Mouse (Mus musculus) testis, adult 2 months (tissue): ENCODE results near the gene Prune2. TPM values are rescaled to one million over a fixed set of nuclear protein-coding genes. Genes with fewer than 3 reads are reported as not detected.

Experiments
- H3K27ac ChIP-seq: fragments of 200-500 bp; 2 replicates; pipeline ENCODE4 v1.5.1; 2012; ENCODE audit warnings: low read depth, low read length; ENCODE audit not compliant: control insufficient read depth, insufficient read depth
- H3K27me3 ChIP-seq: fragments of 200-500 bp; 2 replicates; pipeline ENCODE4 v1.6.1; 2012; ENCODE audit warnings: mild to moderate bottlenecking, low read length, moderate library complexity; ENCODE audit not compliant: control insufficient read depth, insufficient read depth
- H3K36me3 ChIP-seq: fragments of 200-500 bp; 2 replicates; pipeline ENCODE4 v1.6.1; 2012; ENCODE audit warnings: mild to moderate bottlenecking, low read length; ENCODE audit not compliant: control insufficient read depth, insufficient read depth
- H3K4me1 ChIP-seq: fragments of 200-500 bp; 2 replicates; pipeline ENCODE4 v1.6.1; 2012; ENCODE audit warnings: low read length; ENCODE audit not compliant: control insufficient read depth, insufficient read depth
- H3K4me3 ChIP-seq: fragments of 200-500 bp; 2 replicates; pipeline ENCODE4 v1.5.1; 2012; ENCODE audit warnings: low read depth, mild to moderate bottlenecking, low read length, moderate library complexity, mixed read lengths; ENCODE audit not compliant: control insufficient read depth
- CTCF ChIP-seq: fragments of 200-500 bp; IDR thresholded peaks from 2 replicates; pipeline ENCODE4 v1.5.1; 2012; ENCODE audit warnings: low read depth, mild to moderate bottlenecking, inconsistent platforms, low read length, moderate library complexity; ENCODE audit not compliant: control insufficient read depth, insufficient read depth, insufficient replicate concordance
- POLR2A ChIP-seq: fragments of 200-500 bp; IDR thresholded peaks from 2 replicates; pipeline ENCODE4 v1.6.1; 2012; ENCODE audit warnings: low read depth, mild to moderate bottlenecking, inconsistent platforms, low read length, moderate library complexity; ENCODE audit not compliant: control insufficient read depth
- polyA plus RNA-seq: library from polyadenylated mRNA; depleted of rRNA; stranded (reverse); fragments of >200 nt; gene quantifications from 2 replicates; pipeline ENCODE4 v1.2.3, GENCODE M21; 2012; rRNA removed

Gene Prune2
- polyA plus RNA-seq, 1 experiment = 0.27 TPM

GRCm38 (mm10) chr19:17263679-17264370, 307.9 kb downstream of the Prune2 start:
- no peaks in the 10 kb centered on the region for H3K36me3 ChIP-seq
- peaks cover 5% of the 10 kb centered on the region for H3K4me1 ChIP-seq
- no peak overlapping the region for H3K4me3 ChIP-seq
- TF ChIP-seq CTCF (no peak), POLR2A (no peak)
- no peaks in the 10 kb centered on the region for H3K27me3 ChIP-seq
- H3K27ac ChIP-seq = no peak overlapping the region

- Histone ChIP-seq H3K27ac (no peak overlapping the region), H3K4me3 (no peak overlapping the region), H3K36me3 (no peaks in the 10 kb centered on the region), H3K27me3 (no peaks in the 10 kb centered on the region), H3K4me1 (peaks cover 5% of the 10 kb centered on the region)
- TF ChIP-seq CTCF (no peak), POLR2A (no peak)
Observed at GRCm38 (mm10) chr19:17264481-17265196, 308.7 kb downstream of the Prune2 start.

GRCm38 (mm10) chr19:17268669-17269068, 312.8 kb downstream of the Prune2 start:
- no peak overlapping the region for H3K27ac ChIP-seq
- no peaks in the 10 kb centered on the region for H3K27me3 ChIP-seq
- no peak for TF ChIP-seq CTCF
- TF ChIP-seq POLR2A = no peak
- no peak overlapping the region for H3K4me3 ChIP-seq
- no peaks in the 10 kb centered on the region for H3K36me3 ChIP-seq
- H3K4me1 ChIP-seq = peaks cover 4% of the 10 kb centered on the region

DNA sequence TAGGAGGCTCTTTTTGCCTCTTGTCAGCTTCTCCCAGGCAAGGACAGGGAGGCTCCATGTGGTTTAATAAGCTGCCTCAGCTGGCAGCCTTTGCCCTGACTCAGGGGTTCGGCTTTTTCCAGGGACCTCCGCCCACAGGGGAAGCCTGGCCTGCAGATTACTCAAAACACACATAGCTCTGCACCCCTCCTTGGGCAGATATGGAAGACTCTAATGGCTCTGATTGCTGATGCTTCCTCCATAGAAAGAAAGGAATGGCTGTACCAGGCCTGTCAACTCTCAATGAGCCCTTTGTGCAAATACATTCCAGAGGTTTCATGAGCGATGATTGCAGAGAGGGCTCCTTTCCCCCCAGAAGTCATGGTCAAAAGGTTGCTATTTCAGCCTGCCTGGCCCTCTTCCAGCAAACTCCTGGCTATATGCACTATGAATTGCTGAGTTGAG, 315.3 kb downstream of the Prune2 start:
- Histone ChIP-seq H3K27ac (no peak overlapping the region), H3K27me3 (no peaks in the 10 kb centered on the region), H3K36me3 (no peaks in the 10 kb centered on the region), H3K4me1 (no peaks in the 10 kb centered on the region), H3K4me3 (no peak overlapping the region)
- TF ChIP-seq POLR2A (no peak), CTCF (no peak)

DNA sequence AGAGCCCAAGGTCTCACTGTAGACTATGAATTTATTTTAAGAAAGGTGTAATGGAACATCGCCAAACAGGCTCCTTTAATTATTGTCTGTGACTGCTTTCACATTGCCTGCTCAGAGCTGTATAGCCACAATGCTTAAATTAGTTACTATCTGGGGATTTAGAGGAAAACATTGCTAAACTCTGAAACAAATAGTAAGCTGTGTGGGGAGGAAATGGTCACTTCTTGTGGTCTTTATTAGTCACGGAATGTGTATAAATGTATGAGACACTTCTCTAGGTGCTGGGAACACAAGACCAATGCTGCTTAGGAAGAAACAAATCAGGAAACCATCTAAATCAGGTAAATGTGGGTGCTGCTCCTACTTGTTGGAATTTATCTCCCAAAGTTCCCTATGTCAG, 317.1 kb downstream of the Prune2 start:
- no peak for TF ChIP-seq POLR2A
- TF ChIP-seq CTCF = no peak
- H3K4me3 ChIP-seq = no peak overlapping the region
- no peaks in the 10 kb centered on the region for H3K4me1 ChIP-seq
- no peaks in the 10 kb centered on the region for H3K36me3 ChIP-seq
- no peak overlapping the region for H3K27ac ChIP-seq
- H3K27me3 ChIP-seq = no peaks in the 10 kb centered on the region

Other genes with a start within 250 kb of the Prune2 start
- 18.2 and 23.4 TPM in 2 replicates for gene Vps13a, start 175.2 kb upstream of the Prune2 start, polyA plus RNA-seq
- gene Foxb2, start 82.3 kb upstream of the Prune2 start, polyA plus RNA-seq = 0.35 and 0.61 TPM in 2 replicates